Mouse (Mus musculus) A20 (cell line): ENCODE results near the gene Scpep1.
"Not testable (repeated sequence)": the region's sequence is repeated elsewhere in the genome, so short reads cannot be mapped to it uniquely, and the experiment has no call there.

Source experiments
- DNase-seq: peaks from one replicate; pipeline ENCODE4 v3.0.0-alpha.2; 2011; ENCODE audit warnings: low read depth, low spot score

Gene Scpep1

GRCm38 (mm10) chr11:88926566-88926965 lies 28.7 kb downstream of the Scpep1 start:
- no peak for DNase-seq

- DNase-seq: no peak
These were observed 45.8 kb downstream of the Scpep1 start for GRCm38 (mm10) chr11:88909388-88910036.

GRCm38 (mm10) chr11:88908557-88909211 lies 46.6 kb downstream of the Scpep1 start:
- DNase-seq: peak; percentile 75

- DNase-seq: no peak
These were observed 47.4 kb downstream of the Scpep1 start for GRCm38 (mm10) chr11:88907886-88908285.

- no peak for DNase-seq
These were observed 49.6 kb downstream of the Scpep1 start for GRCm38 (mm10) chr11:88905621-88906020.

GRCm38 (mm10) chr11:88904080-88904479 lies 51.2 kb downstream of the Scpep1 start:
- peak; percentile 46 for DNase-seq

- no peak for DNase-seq
These were observed 52.5 kb downstream of the Scpep1 start for GRCm38 (mm10) chr11:88902762-88903161.

GRCm38 (mm10) chr11:88901341-88901802 lies 53.9 kb downstream of the Scpep1 start:
- no peak for DNase-seq

- no peak for DNase-seq
These were observed 55.7 kb downstream of the Scpep1 start for GRCm38 (mm10) chr11:88899561-88899960.

GRCm38 (mm10) chr11:88898380-88898763 lies 56.9 kb downstream of the Scpep1 start:
- no peak for DNase-seq

GRCm38 (mm10) chr11:88897624-88898379 lies 57.5 kb downstream of the Scpep1 start:
- no peak for DNase-seq

- DNase-seq: not testable (repeated sequence)
These were observed 59.4 kb downstream of the Scpep1 start for GRCm38 (mm10) chr11:88895800-88896232.

- DNase-seq: not testable (repeated sequence)
These were observed 60.0 kb downstream of the Scpep1 start for GRCm38 (mm10) chr11:88895235-88895634.

- not testable (repeated sequence) for DNase-seq
These were observed 61.0 kb downstream of the Scpep1 start for GRCm38 (mm10) chr11:88894279-88894678.

GRCm38 (mm10) chr11:88893501-88893900 lies 61.8 kb downstream of the Scpep1 start:
- DNase-seq: not testable (repeated sequence)

GRCm38 (mm10) chr11:88892789-88893188 lies 62.5 kb downstream of the Scpep1 start:
- not testable (repeated sequence) for DNase-seq

GRCm38 (mm10) chr11:88891921-88892561 lies 63.2 kb downstream of the Scpep1 start:
- not testable (repeated sequence) for DNase-seq

- not testable (repeated sequence) for DNase-seq
These were observed 63.8 kb downstream of the Scpep1 start for GRCm38 (mm10) chr11:88891446-88891845.

GRCm38 (mm10) chr11:88890904-88891303 lies 64.4 kb downstream of the Scpep1 start:
- not testable (repeated sequence) for DNase-seq

GRCm38 (mm10) chr11:88888996-88889395 lies 66.3 kb downstream of the Scpep1 start:
- no peak for DNase-seq

GRCm38 (mm10) chr11:88884376-88885065 lies 70.7 kb downstream of the Scpep1 start:
- no peak for DNase-seq
